Mouse (Mus musculus) granulocyte monocyte progenitor cell, adult 5-6 weeks (primary cell): ENCODE measurements around the gene Clca3a2. TPM values are rescaled to one million over a fixed set of nuclear protein-coding genes. Genes with fewer than 3 reads are reported as not detected.
A peak's percentile ranks its signal among the peaks of the same experiment; 100 is the strongest.
"Not testable (repeated sequence)": the region's sequence is repeated elsewhere in the genome, so short reads cannot be mapped to it uniquely, and the experiment has no call there.

Experiments
- ATAC-seq: replicated peaks from 2 replicates; pipeline ENCODE4 v1.8.0; 2016; ENCODE audit warnings: mild to moderate bottlenecking, moderate TSS enrichment, inconsistent platforms; ENCODE audit not compliant: poor library complexity, severe bottlenecking
- total RNA-seq, 2 experiments: library from RNA; stranded (forward) in 1 of 2; stranded (reverse) in 1 of 2; fragments of 200-712, 200-1000 nt in 1 of 2; fragments of >200 nt in 1 of 2; fragmentation: Nextera tagmentation in 1 of 2; gene quantifications; 2 replicates each; pipeline ENCODE4 v1.2.3; 2014 to 2017

The Clca3a2 gene
- total RNA-seq (2014; fragmentation: Nextera tagmentation) = not detected in 2 replicates
- not detected in 2 replicates for total RNA-seq (2017)

DNA sequence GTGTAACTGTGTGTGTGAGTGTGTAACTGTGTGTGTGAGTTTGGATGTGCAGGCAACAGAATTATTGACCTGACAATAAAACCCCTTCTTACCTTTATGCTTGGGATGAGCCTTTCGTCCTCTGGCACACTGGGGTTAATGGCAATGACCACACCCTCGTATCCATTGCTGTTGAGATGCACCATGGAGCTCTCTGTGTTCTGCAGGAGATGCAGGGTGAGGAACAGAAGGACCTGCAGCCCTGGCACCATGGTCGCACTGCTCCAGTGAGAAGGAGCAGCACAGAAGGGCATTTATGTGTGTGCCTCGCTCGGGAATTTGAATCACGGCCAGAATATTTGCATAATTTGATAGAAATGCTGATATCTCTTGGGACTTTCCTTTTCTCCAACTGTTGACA is at the start of gene Clca3a2:
Gene Clca3a2 (minus strand): TSS at position 276 of the 400 bp plus-strand sequence.
- ATAC-seq = not testable (repeated sequence)

DNA sequence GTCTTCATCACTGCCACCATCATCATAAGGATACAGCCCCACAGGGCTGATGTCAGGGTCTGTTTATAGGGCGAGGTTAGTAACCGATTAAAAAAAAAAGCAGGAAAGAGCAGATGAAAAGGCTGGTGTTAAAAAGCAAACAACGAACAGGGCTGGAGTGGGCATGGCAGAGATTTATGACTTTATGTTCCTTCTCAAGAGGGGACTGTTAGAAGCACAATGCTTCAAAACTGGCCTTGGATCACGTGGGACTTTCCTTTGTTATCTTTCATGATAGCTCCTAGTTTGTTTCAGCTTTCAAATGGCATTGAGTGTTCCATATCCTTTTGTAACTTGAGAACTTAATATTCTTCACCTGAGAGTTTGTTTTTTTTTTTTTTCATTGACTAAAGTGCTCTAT is 30.3 kb upstream of the Clca3a2 start:
- ATAC-seq = no peak

DNA sequence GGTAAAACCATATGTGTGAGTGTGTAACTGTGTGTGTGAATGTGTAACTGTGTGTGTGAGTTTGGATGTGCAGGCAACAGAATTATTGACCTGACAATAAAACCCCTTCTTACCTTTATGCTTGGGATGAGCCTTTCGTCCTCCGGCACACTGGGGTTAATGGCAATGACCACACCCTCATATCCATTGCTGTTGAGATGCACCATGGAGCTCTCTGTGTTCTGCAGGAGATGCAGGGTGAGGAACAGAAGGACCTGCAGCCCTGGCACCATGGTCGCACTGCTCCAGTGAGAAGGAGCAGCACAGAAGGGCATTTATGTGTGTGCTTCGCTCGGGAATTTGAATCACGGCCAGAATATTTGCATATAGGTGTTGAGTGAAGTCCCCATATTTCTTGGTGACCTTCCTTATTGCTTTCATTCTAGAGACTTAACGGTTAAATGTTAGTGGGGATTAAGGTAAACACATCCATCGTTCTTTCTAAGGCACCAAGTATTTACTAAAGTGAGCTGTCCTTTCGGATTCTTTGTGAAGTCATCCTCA is 29.8 kb upstream of the Clca3a2 start, which contains the start of gene Clca3b:
Gene Clca3b (minus strand): TSS at position 344 of the 543 bp plus-strand sequence.
- not testable (repeated sequence) for ATAC-seq

GRCm38 (mm10) chr3:144827257-144827656 is 8.0 kb upstream of the Clca3a2 start:
- ATAC-seq = no peak

DNA sequence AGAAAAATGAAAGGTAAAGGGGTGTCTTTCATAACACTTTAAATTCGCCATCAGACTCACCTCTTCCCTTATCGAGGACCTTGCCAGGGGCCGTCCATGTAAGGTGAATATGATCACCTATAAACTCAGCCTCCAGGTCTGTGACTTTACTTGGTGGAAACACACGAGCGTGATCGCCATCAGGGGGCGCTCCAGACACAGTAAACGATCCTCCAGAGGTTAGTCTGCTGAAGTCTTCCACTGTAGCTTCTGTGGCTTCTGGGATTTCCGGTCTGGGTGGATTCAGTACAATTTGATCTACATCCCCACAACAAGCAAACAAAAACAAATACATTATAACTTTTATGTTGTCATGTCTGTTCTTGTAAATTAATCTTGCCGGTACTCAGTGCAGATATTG is 5.9 kb upstream of the Clca3a2 start:
- peak; percentile 94 for ATAC-seq

DNA sequence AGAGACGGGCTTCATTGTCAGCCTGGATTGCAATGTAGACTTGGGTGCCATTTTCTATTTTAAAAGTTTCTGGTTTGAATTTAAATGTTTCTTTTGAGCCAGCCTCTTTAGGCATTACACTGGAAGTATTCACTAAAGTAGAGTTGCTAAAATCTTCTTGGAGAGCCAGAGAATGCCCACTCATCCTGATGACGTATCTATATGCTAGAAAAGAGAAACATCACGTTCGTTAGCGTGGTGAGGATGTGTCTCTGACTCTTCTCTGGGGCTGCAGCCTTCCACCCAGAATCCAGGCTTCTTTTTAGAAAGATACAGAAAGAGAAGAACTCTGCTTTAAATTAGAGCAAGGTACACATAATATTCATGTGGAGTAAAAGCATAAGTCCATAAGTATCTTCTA is 4.0 kb upstream of the Clca3a2 start:
- ATAC-seq = no peak

GRCm38 (mm10) chr3:144820632-144821031 is 1.3 kb upstream of the Clca3a2 start:
- ATAC-seq = no peak

GRCm38 (mm10) chr3:144813336-144813735 is 6.0 kb downstream of the Clca3a2 start:
- ATAC-seq = not testable (repeated sequence)

GRCm38 (mm10) chr3:144811821-144812220 is 7.5 kb downstream of the Clca3a2 start:
- ATAC-seq = 0 out of 2 replicates have a peak, but pooled peaks have one; percentile 40

- 0 out of 2 replicates have a peak, but pooled peaks have one; percentile 40 for ATAC-seq
Observed at GRCm38 (mm10) chr3:144808153-144808925, 11.0 kb downstream of the Clca3a2 start.

DNA sequence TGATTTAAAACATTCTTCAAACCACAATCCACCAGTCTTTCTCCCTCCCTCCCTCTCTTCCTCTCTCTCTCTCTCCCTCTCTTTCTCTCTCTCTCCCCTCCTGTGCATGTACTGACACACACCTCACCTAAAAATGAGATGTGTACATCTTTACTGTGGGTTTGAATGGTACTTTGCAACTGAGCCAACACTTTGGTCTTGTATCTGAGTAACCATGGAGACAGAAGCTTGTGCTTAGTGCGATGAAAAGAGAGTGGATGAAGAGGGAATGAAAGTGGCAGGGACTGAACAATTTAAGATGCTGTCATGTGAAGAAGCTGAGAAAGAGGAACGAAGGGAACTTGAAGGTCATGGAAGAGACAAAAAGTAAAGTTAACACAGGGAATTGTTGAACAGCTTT is 12.7 kb downstream of the Clca3a2 start:
- ATAC-seq = not testable (repeated sequence)

- peak; percentile 62; the same call in 1 of the 2 replicates for ATAC-seq
Observed at GRCm38 (mm10) chr3:144801861-144802260, 17.4 kb downstream of the Clca3a2 start.

- ATAC-seq = no peak
Observed at GRCm38 (mm10) chr3:144785181-144786148, 33.8 kb downstream of the Clca3a2 start.

GRCm38 (mm10) chr3:144765161-144765560 is 54.1 kb downstream of the Clca3a2 start:
- no peak for ATAC-seq

DNA sequence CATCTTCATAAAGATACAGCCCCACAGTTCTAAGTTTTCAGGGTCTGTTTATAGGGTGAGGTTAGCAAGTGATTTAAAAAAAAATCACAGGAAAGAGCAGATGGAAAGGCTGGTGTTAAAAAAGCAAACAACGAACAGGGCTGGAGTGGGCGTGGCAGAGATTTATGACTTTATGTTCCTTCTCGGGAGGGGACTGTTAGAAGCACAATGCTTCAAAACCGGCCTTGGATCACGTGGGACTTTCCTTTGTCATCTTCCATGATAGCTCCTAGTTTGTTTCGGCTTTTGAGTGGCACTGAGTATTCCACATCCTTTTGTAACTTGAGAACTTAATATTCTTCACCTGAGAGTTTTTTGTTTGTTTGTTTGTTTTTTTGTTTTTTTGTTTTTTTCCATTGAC is 57.8 kb downstream of the Clca3a2 start:
- no peak for ATAC-seq

GRCm38 (mm10) chr3:144760592-144761309 is 58.5 kb downstream of the Clca3a2 start, which contains the start of gene Clca3a1:
TSS of gene Clca3a1 (minus strand) at chr3:144760977.
- ATAC-seq = no peak

DNA sequence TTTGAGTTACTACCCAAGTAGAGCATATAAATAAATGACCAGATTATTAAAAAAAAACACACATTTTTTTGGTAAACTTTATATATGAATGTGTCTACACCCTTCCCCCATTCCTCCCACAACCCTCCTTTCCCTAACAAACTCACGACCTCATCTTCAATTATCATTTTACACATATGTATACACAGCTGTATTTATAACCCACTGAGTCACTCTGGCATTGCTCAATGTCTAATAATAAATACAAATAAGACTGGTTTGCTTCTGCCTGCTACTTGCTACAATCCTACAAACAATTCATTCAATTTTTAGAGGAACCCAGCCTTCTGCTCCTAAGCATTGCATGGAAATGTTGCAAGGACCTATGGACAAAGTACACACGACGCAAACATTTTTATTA is 59.6 kb downstream of the Clca3a2 start:
- ATAC-seq = no peak

DNA sequence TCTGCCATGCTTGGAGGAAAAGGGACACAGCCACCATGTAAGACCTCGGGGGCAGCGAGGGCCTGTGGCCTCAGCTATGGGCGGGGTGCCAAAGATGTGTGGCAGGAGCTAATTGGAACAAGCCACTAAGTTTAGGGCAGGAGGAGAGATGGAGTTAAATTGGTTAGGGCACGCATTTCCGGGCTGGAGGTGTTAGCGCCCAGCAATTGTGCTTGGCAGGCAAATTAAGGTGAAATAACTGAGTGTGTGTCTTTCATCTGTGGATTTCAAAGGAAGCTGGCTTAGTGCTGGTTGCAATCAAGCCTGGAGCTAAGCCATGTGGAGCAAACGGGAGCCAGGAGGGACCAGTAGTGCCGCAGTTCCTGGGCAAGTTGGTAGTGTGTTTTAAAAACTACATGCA is 63.2 kb downstream of the Clca3a2 start:
- ATAC-seq = not testable (repeated sequence)

DNA sequence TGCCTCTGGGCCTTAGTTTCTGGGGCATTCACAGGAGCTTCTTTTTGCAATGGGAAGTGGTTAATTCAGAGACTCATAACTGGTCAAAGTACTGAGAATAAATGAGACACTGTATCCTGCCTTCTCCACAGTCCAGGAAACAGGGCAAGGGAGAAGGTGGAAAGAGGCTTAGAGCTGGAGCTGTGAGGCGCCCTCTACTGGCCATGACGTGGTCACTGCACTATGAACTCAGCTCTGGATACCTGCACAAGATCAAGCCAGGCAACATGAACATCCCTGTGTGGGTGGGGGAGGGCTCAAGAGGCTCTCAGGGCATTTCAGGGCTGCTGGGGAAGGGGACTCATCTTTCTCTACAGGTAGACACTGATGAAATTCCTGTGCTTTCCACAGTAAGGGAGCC is 66.2 kb downstream of the Clca3a2 start:
- ATAC-seq = peak; percentile 84
